Mouse (Mus musculus) midbrain, embryonic 11.5 days (tissue): ENCODE results near the gene Bace1. TPM values are rescaled to one million over a fixed set of nuclear protein-coding genes. Genes with fewer than 3 reads are reported as not detected.

Experiments used
- ATAC-seq: fragments of 200-750 bp; cut with Nextera tagmentation; 2 replicates; pipeline ENCODE4 v1.8.0; 2017; ENCODE audit warnings: moderate TSS enrichment, moderate library complexity; ENCODE audit not compliant: low FRiP score
- DNase-seq: peaks from one replicate; pipeline ENCODE4 v3.0.0; 2015; ENCODE audit warnings: low spot score; ENCODE audit errors: missing footprints
- H3K27ac ChIP-seq: fragments of 300-500 bp; sonication (generic); 2 replicates; pipeline ENCODE4 v1.5.1; 2014; ENCODE audit warnings: low read depth, low read length
- H3K27me3 ChIP-seq: fragments of 300-500 bp; sonication (generic); 2 replicates; pipeline ENCODE4 v1.6.1; 2014; ENCODE audit warnings: mild to moderate bottlenecking, low read length, moderate library complexity, mixed read lengths; ENCODE audit not compliant: control insufficient read depth, insufficient read depth
- H3K36me3 ChIP-seq: fragments of 300-500 bp; sonication (generic); 2 replicates; pipeline ENCODE4 v1.6.1; 2014; ENCODE audit warnings: mild to moderate bottlenecking, low read length, moderate library complexity, mixed read lengths; ENCODE audit not compliant: control insufficient read depth, insufficient read depth
- H3K4me1 ChIP-seq: fragments of 300-500 bp; sonication (generic); 2 replicates; pipeline ENCODE4 v1.6.1; 2014; ENCODE audit warnings: low read length; ENCODE audit not compliant: control insufficient read depth, insufficient read depth
- H3K4me2 ChIP-seq: fragments of 300-500 bp; sonication (generic); 2 replicates; pipeline ENCODE4 v1.6.1; 2014; ENCODE audit warnings: mild to moderate bottlenecking, moderate library complexity
- H3K4me3 ChIP-seq: fragments of 300-500 bp; sonication (generic); 2 replicates; pipeline ENCODE4 v1.5.1; 2014; ENCODE audit warnings: low read depth, low read length
- H3K9ac ChIP-seq: fragments of 300-500 bp; sonication (generic); 2 replicates; pipeline ENCODE4 v1.6.1; 2014; ENCODE audit warnings: low read length
- H3K9me3 ChIP-seq: fragments of 300-500 bp; sonication (generic); 2 replicates; pipeline ENCODE4 v1.6.1; 2016; ENCODE audit warnings: low read length; ENCODE audit not compliant: control insufficient read depth
- WGBS: fragments of 180-500 bp; shearing (Covaris S2); extraction: QIAGEN DNeasy Blood & Tissue Kit; methylation state at CpG from one replicate; pipeline ENCODE4 v1.1.7; 2014; 5-methylcytosine and 5-hydroxymethylcytosine counted together
- polyA plus RNA-seq: library from polyadenylated mRNA; unstranded; fragments of >200 nt; fragmentation: Nextera tagmentation; extraction: Ambion mirVana; gene quantifications from 2 replicates; pipeline ENCODE4 v1.2.1, GENCODE M21; 2014

The Bace1 gene
- 26.9 and 27.1 TPM in 2 replicates for polyA plus RNA-seq

DNA sequence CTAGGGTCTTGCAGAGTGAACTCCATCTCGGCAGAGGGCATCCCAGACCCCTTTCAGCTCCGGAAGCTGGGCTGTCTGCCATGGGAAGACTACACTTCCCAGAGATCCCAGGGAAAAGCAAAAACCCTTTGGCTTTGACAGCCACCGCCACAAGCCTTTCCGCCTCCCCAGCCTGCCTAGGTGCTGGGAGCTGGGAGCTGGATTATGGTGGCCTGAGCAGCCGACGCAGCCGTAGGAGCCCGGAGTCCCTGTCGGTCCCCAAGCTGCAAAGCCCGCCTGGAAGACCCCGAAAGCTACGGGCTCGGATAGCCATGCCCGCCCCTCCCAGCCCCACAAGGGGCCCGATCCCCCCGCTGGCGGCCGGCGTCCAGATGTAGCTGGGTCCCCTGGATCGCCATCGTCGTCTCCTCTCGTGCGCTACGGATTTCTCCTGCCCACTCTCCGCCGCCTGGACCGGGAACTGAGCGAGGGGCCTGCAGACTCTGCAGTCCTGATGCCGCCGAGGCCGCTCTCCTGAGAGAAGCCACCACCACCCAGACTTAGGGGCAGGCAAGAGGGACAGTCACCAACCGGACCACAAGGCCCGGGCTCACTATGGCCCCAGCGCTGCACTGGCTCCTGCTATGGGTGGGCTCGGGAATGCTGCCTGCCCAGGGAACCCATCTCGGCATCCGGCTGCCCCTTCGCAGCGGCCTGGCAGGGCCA is at the start of gene Bace1:
Gene Bace1 (plus strand): TSS at position 147 of the 705 bp plus-strand sequence.
- Histone ChIP-seq H3K4me2 (peak within 1 kb of the TSS; percentile 94), H3K9me3 (no peaks in the 10 kb centered on the region), H3K4me3 (peak within 1 kb of the TSS; percentile 79), H3K27me3 (no peaks in the 10 kb centered on the region), H3K4me1 (peaks cover 24% of the 10 kb centered on the region), H3K9ac (peak within 1 kb of the TSS; percentile 82), H3K27ac (no peak within 1 kb of the TSS), H3K36me3 (no peaks in the 10 kb centered on the region)
- 1% methylated on average over 40 of the region's 40 CpGs for WGBS
- peak; percentile 97 for DNase-seq
- ATAC-seq, result peak; percentile 85

DNA sequence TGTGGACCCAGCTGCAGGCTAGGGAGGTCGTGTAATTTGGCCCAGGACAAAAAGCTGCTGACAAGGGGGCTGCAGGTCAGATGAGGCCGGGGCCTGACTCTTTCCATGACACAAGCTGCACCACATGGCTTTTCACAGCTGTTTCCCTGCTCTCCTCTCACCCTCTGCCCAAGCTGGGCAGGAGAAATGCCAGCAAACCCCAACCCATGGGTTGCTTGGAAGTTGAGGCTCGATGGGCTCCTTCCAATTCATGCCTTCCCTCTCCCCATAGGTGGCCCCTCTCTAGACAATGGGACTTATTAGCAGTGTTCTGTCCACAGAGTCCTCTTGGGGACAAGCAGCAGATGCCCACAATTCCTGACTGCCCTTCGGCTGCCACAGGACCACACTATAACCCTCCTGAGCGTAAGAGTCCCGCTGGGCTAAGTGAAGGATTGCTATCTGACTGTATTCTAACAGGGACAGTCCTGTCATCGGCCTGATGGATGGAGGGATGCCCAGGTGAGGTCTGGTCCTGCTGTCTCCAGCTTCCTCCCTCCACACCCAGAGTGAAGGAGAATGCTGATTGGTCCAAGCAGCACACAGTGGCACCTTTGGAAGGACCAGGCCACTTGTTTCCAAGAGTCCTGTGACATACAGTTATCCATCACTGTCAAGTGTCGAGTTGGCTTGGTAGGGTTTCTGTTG is 46.8 kb upstream of the Bace1 start:
- H3K36me3 ChIP-seq, result 0 out of 2 replicates have a peak, but pooled peaks cover 2% of the 10 kb centered on the region
- no peak overlapping the region for H3K4me2 ChIP-seq
- WGBS, result 81% methylated on average over 8 of the region's 8 CpGs
- no peak overlapping the region for H3K9ac ChIP-seq
- no peak overlapping the region for H3K4me3 ChIP-seq
- H3K9me3 ChIP-seq, result no peaks in the 10 kb centered on the region
- no peaks in the 10 kb centered on the region for H3K27me3 ChIP-seq
- ATAC-seq (no peak), DNase-seq (no peak)
- peaks cover 10% of the 10 kb centered on the region for H3K4me1 ChIP-seq
- H3K27ac ChIP-seq, result peak overlapping the region; percentile 67

DNA sequence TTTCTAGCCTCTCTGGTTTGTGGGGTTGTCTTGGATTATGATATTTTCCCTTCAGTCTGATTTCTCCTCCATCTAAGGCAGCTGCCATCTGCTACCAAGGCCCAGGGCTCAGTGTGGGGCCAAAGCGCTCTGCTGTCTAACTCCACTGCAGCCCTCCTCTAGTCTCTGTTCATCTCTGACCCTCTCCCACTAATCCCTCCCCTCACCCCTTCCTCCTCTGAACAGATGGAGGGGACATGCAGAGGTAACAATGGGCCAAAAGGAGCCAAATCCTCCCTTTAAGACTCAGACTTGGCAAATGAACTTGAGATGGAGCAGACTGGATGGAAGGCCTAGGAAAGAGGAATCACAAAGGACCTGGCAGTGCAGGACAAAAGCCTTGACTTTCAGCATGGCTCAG is 46.1 kb upstream of the Bace1 start:
- no peaks in the 10 kb centered on the region for H3K9me3 ChIP-seq
- DNase-seq, result no peak
- H3K27ac ChIP-seq, result peak overlapping the region; percentile 67
- 0 out of 2 replicates have a peak, but pooled peaks have one; percentile 55 for ATAC-seq
- WGBS, result 59% methylated on average over 1 of the region's 1 CpGs
- H3K36me3 ChIP-seq, result 0 out of 2 replicates have a peak, but pooled peaks cover under 1% of the 10 kb centered on the region
- no peak overlapping the region for H3K4me2 ChIP-seq
- no peaks in the 10 kb centered on the region for H3K27me3 ChIP-seq
- H3K9ac ChIP-seq, result no peak overlapping the region
- H3K4me1 ChIP-seq, result peaks cover 10% of the 10 kb centered on the region
- H3K4me3 ChIP-seq, result no peak overlapping the region

DNA sequence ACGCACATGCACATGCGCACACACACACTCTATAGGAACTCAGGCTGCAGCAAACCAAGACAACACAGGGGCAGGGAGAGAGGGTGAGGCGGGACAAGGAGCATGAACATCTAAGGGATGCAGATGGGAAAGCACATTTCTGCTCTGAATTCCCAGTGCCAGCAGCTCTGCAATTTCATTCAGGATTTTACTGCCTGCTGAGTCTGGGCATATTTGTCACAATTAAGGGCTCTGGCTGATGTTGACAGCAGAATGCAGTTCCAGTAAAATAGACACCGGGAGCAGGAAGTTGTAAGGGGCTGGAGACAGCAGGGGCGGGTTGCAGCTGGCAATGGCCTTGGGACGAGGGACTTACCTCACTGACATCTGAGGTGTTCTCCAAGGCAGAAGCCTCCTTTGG is 44.7 kb upstream of the Bace1 start:
- no peak for ATAC-seq
- DNase-seq, result no peak
- H3K4me2 ChIP-seq, result no peak overlapping the region
- no peak overlapping the region for H3K4me3 ChIP-seq
- no peaks in the 10 kb centered on the region for H3K27me3 ChIP-seq
- no peak overlapping the region for H3K27ac ChIP-seq
- peaks cover 15% of the 10 kb centered on the region for H3K4me1 ChIP-seq
- H3K36me3 ChIP-seq, result no peaks in the 10 kb centered on the region
- WGBS, result 86% methylated on average over 6 of the region's 6 CpGs
- H3K9ac ChIP-seq, result no peak overlapping the region
- no peaks in the 10 kb centered on the region for H3K9me3 ChIP-seq

DNA sequence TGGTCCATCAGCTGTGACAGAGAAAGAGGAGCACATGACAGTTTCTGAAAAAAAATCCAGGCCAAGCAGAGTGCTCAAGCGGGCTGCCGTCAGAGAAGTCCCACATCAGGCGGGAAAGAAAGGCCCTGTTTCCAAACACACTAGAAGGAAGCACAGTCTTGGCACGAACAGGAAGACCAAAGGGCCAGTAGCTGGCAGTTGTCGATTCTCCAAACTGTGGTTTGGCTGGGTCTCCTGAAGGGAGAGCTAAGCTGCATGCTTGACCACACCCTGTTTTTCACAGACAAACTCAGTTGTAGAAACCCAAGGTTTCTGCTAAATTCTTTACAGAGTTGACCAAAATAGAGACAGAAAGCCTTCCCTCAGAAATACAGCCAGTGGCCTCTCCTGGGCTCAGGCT is 42.7 kb upstream of the Bace1 start:
- Histone ChIP-seq H3K27ac (no peak overlapping the region), H3K4me3 (no peak overlapping the region), H3K36me3 (no peaks in the 10 kb centered on the region), H3K9ac (no peak overlapping the region), H3K4me2 (no peak overlapping the region), H3K4me1 (peaks cover 11% of the 10 kb centered on the region), H3K9me3 (no peaks in the 10 kb centered on the region), H3K27me3 (no peaks in the 10 kb centered on the region)
- no peak for ATAC-seq
- no peak for DNase-seq
- WGBS, result 88% methylated on average over 5 of the region's 5 CpGs

DNA sequence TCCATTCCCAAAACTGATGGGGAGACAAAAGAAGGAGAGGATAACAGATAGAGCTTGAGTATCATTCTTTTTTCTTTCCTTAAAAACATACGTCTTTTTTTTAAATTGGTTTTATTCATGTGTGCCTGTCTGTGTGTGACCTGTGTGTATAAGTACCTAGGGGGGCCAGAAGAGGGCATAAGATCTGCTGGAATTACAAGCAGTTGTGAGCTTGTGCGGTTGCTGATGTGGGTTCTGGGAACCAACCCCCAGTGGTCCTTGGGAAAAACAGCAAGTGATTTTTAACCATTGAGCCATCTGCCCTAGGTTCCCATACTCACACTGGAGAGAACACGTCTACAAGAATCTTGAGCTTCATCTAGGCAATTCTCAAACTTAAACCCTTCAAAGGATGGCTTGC is 41.1 kb upstream of the Bace1 start:
- H3K9me3 ChIP-seq, result no peaks in the 10 kb centered on the region
- no peak overlapping the region for H3K27ac ChIP-seq
- peaks cover 9% of the 10 kb centered on the region for H3K4me1 ChIP-seq
- no peak for ATAC-seq
- 0 out of 2 replicates have a peak, but pooled peaks cover 2% of the 10 kb centered on the region for H3K36me3 ChIP-seq
- H3K4me2 ChIP-seq, result no peak overlapping the region
- H3K4me3 ChIP-seq, result no peak overlapping the region
- no peak overlapping the region for H3K9ac ChIP-seq
- no peaks in the 10 kb centered on the region for H3K27me3 ChIP-seq
- WGBS, result 76% methylated on average over 3 of the region's 3 CpGs
- no peak for DNase-seq

DNA sequence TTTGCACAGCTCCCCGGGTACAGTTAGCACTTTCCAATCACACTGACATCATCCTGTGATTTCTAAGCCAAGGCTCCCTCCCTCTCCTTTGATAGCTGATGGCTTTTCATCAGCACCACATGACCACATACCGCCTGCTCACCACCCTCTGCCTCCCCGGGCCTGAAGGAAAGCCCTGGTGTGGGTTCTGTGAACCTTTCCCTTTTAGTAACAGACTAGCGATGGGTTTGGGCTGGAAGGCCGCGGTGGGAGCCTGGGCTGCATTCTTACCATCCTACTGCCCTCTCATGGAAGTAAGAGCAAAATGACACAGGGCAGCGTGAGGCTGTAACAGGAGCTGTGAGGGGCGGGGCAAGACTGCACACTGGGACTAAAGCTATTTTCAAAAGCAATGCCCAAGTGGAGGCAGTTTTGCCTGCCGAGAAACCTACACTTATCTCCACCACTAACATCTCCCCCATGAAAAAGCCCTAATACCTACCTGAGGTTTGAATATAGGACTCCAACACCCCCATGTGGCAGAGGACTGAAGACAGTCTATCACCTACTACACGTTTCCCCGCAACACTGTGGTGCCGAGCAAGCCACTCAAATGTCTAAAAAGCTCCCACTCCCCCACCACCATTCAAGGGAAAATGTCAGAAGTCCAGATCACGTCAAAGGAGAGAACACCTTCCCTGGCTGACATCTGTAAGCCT is 39.8 kb upstream of the Bace1 start:
- H3K4me3 ChIP-seq, result no peak overlapping the region
- DNase-seq (peak; percentile 87), ATAC-seq (no peak)
- H3K27ac ChIP-seq, result no peak overlapping the region
- no peaks in the 10 kb centered on the region for H3K9me3 ChIP-seq
- H3K27me3 ChIP-seq, result no peaks in the 10 kb centered on the region
- WGBS, result 15% methylated on average over 13 of the region's 13 CpGs
- no peak overlapping the region for H3K4me2 ChIP-seq
- no peak overlapping the region for H3K9ac ChIP-seq
- H3K36me3 ChIP-seq, result 0 out of 2 replicates have a peak, but pooled peaks cover 2% of the 10 kb centered on the region
- peaks cover 4% of the 10 kb centered on the region for H3K4me1 ChIP-seq

DNA sequence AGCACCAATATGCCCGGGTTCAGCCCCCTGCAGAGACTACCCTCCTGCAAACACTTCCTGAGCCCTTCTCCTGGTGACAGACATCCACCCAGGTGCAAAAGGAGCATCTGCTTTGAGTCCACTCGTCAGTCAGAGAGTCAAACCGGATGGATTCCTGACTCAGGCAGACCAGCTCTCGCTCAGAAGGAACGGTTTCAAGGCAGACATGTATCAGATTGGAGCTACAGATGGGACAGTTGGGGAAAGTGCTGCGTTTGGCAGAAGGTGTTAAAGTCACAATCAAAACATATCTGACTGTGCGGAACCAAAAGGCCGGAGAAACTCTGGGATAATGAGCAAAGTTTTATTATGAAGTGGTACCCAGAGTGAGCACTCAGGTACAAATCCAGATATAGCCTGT is 39.0 kb upstream of the Bace1 start:
- Histone ChIP-seq H3K27ac (no peak overlapping the region), H3K36me3 (peaks cover 2% of the 10 kb centered on the region; the same call in 1 of the 2 replicates), H3K9me3 (no peaks in the 10 kb centered on the region), H3K4me2 (no peak overlapping the region), H3K9ac (no peak overlapping the region), H3K4me1 (peaks cover 4% of the 10 kb centered on the region), H3K4me3 (no peak overlapping the region), H3K27me3 (no peaks in the 10 kb centered on the region)
- DNase-seq, result no peak
- no peak for ATAC-seq
- 81% methylated on average over 8 of the region's 8 CpGs for WGBS
